Mouse (Mus musculus) subcutaneous adipose tissue, adult 2 months (tissue): Measurements from ENCODE around the gene Mrpl14. TPM values are rescaled to one million over a fixed set of nuclear protein-coding genes. Genes with fewer than 3 reads are reported as not detected.

Source experiments
- polyA plus RNA-seq: library from polyadenylated mRNA; depleted of rRNA; stranded (reverse); fragments of >200 nt; gene quantifications from 2 replicates; pipeline ENCODE4 v1.2.3, GENCODE M21; 2012; ENCODE audit warnings: low replicate concordance; rRNA removed

The Mrpl14 gene
- polyA plus RNA-seq: 114 and 123 TPM in 2 replicates

GRCm38 (mm10) chr17:45686093-45686619, at the start of gene Mrpl14:
Mrpl14 (plus strand) TSS chr17:45686322.

GRCm38 (mm10) chr17:45659225-45659624, 26.9 kb upstream of the Mrpl14 start, which contains the start of gene Capn11:
Capn11 (minus strand) TSS chr17:45659325.

GRCm38 (mm10) chr17:45686716-45687115, 594 bp downstream of the Mrpl14 start, which contains the start of gene Tmem63b:
Tmem63b (minus strand) TSS chr17:45686905.

GRCm38 (mm10) chr17:45733735-45734301, 47.7 kb downstream of the Mrpl14 start, which contains the start of gene 1600014C23Rik:
1600014C23Rik (minus strand) TSS chr17:45733844.

Other genes starting within 250 kb of the Mrpl14 start
- gene Spats1, start 210.9 kb upstream of the Mrpl14 start, polyA plus RNA-seq: 0.10 and 0.14 TPM in 2 replicates
- gene Aars2, start 179.5 kb upstream of the Mrpl14 start, polyA plus RNA-seq: 13.0 and 20.0 TPM in 2 replicates
- gene Tcte1, start 162.9 kb upstream of the Mrpl14 start, polyA plus RNA-seq: not detected in 2 replicates
- 0.10 and 1.3 TPM in 2 replicates for gene Tmem151b, start 136.6 kb upstream of the Mrpl14 start, polyA plus RNA-seq
- gene Nfkbie, start 130.6 kb upstream of the Mrpl14 start, polyA plus RNA-seq: 4.5 and 7.6 TPM in 2 replicates
- gene Slc35b2, start 122.4 kb upstream of the Mrpl14 start, polyA plus RNA-seq: 116 and 166 TPM in 2 replicates
- 397 and 776 TPM in 2 replicates for gene Hsp90ab1, start 113.1 kb upstream of the Mrpl14 start, polyA plus RNA-seq
- 83.9 and 195 TPM in 2 replicates for gene Slc29a1, start 86.7 kb upstream of the Mrpl14 start, polyA plus RNA-seq
- not detected in 2 replicates for gene Mymx, start 84.2 kb upstream of the Mrpl14 start, polyA plus RNA-seq
- gene Capn11, start 27.0 kb upstream of the Mrpl14 start, polyA plus RNA-seq: 0.06 TPM in 1 of 2 replicates, not detected in the other
- gene Tmem63b, start 583 bp downstream of the Mrpl14 start, polyA plus RNA-seq: 61.9 and 66.0 TPM in 2 replicates
- gene 1600014C23Rik, start 47.5 kb downstream of the Mrpl14 start, polyA plus RNA-seq: not detected in 2 replicates